Mouse (Mus musculus) intestine, embryonic 15.5 days (tissue): ENCODE measurements around the gene Rps6ka1. TPM values are rescaled to one million over a fixed set of nuclear protein-coding genes. Genes with fewer than 3 reads are reported as not detected.

Experiments used
- ATAC-seq: fragments of 200-750 bp; cut with Nextera tagmentation; 2 replicates; pipeline ENCODE4 v1.8.0; 2017; ENCODE audit warnings: moderate TSS enrichment, moderate library complexity
- H3K27ac ChIP-seq: fragments of 300-500 bp; sonication (generic); 2 replicates; pipeline ENCODE4 v1.5.1; 2015; ENCODE audit warnings: mild to moderate bottlenecking, inconsistent platforms
- H3K27me3 ChIP-seq: fragments of 300-500 bp; sonication (generic); replicated peaks from 2 replicates; pipeline ENCODE4 v1.6.1; 2015; ENCODE audit warnings: inconsistent platforms
- H3K36me3 ChIP-seq: fragments of 300-500 bp; sonication (generic); 2 replicates; pipeline ENCODE4 v1.6.1; 2015; ENCODE audit warnings: inconsistent platforms
- H3K4me1 ChIP-seq: fragments of 300-500 bp; sonication (generic); replicated peaks from 2 replicates; pipeline ENCODE4 v1.6.1; 2015; ENCODE audit warnings: inconsistent platforms
- H3K4me2 ChIP-seq: fragments of 300-500 bp; sonication (generic); replicated peaks from 2 replicates; pipeline ENCODE4 v1.6.1; 2015; ENCODE audit warnings: mild to moderate bottlenecking, inconsistent platforms
- H3K4me3 ChIP-seq: fragments of 300-500 bp; sonication (generic); replicated peaks from 2 replicates; pipeline ENCODE4 v1.5.1; 2015; ENCODE audit warnings: inconsistent platforms
- H3K9ac ChIP-seq: fragments of 300-500 bp; sonication (generic); 2 replicates; pipeline ENCODE4 v1.6.1; 2015; ENCODE audit warnings: inconsistent platforms
- H3K9me3 ChIP-seq: fragments of 300-500 bp; sonication (generic); 2 replicates; pipeline ENCODE4 v1.6.1; 2016; ENCODE audit warnings: inconsistent platforms
- WGBS: fragments of 180-500 bp; shearing (Covaris S2); methylation state at CpG from one replicate; pipeline ENCODE4 v1.1.7; 2015; 5-methylcytosine and 5-hydroxymethylcytosine counted together
- polyA plus RNA-seq: library from polyadenylated mRNA; unstranded; fragments of >200 nt; fragmentation: Nextera tagmentation; extraction: Ambion mirVana; gene quantifications from 2 replicates; pipeline ENCODE4 v1.2.1, GENCODE M21; 2015

The Rps6ka1 gene
- polyA plus RNA-seq, 1 experiment from 2014 or later = 124 TPM

- Histone ChIP-seq H3K27ac (no peak overlapping the region), H3K9me3 (no peaks in the 10 kb centered on the region), H3K4me1 (peaks cover 28% of the 10 kb centered on the region), H3K4me2 (no peak overlapping the region), H3K27me3 (no peaks in the 10 kb centered on the region), H3K9ac (no peak overlapping the region), H3K4me3 (no peak overlapping the region), H3K36me3 (peaks cover 10% of the 10 kb centered on the region; the same call in 1 of the 2 replicates)
- ATAC-seq = no peak
- 78% methylated on average over 17 of the region's 17 CpGs for WGBS
Observed at GRCm38 (mm10) chr4:133873926-133874864, 13.4 kb downstream of the Rps6ka1 start.

GRCm38 (mm10) chr4:133873431-133873851 lies 14.2 kb downstream of the Rps6ka1 start:
- Histone ChIP-seq H3K27me3 (no peaks in the 10 kb centered on the region), H3K9me3 (no peaks in the 10 kb centered on the region), H3K4me2 (no peak overlapping the region), H3K9ac (no peak overlapping the region), H3K27ac (no peak overlapping the region), H3K4me3 (no peak overlapping the region), H3K36me3 (peaks cover 11% of the 10 kb centered on the region; the same call in 1 of the 2 replicates), H3K4me1 (peaks cover 27% of the 10 kb centered on the region)
- WGBS = 81% methylated on average over 4 of the region's 4 CpGs
- ATAC-seq = no peak; the same call in 1 of the 2 replicates

- Histone ChIP-seq H3K9me3 (no peaks in the 10 kb centered on the region), H3K9ac (0 out of 2 replicates have a peak overlapping the region, but pooled peaks have one; percentile 8), H3K4me3 (0 out of 2 replicates have a peak overlapping the region, but pooled peaks have one; percentile 7), H3K27ac (no peak overlapping the region), H3K27me3 (no peaks in the 10 kb centered on the region), H3K4me1 (peaks cover 24% of the 10 kb centered on the region), H3K36me3 (peaks cover 11% of the 10 kb centered on the region; the same call in 1 of the 2 replicates), H3K4me2 (no peak overlapping the region)
- WGBS = 74% methylated on average over 15 of the region's 15 CpGs
- peak; percentile 62 for ATAC-seq
Observed at GRCm38 (mm10) chr4:133872812-133873300, 14.7 kb downstream of the Rps6ka1 start.

- 0 out of 2 replicates have a peak overlapping the region, but pooled peaks have one; percentile 8 for H3K9ac ChIP-seq
- H3K27me3 ChIP-seq = no peaks in the 10 kb centered on the region
- H3K4me3 ChIP-seq = 0 out of 2 replicates have a peak overlapping the region, but pooled peaks have one; percentile 7
- no peaks in the 10 kb centered on the region for H3K9me3 ChIP-seq
- WGBS = 80% methylated on average over 7 of the region's 7 CpGs
- peaks cover 22% of the 10 kb centered on the region; the same call in 1 of the 2 replicates for H3K4me1 ChIP-seq
- no peak for ATAC-seq
- H3K36me3 ChIP-seq = peaks cover 9% of the 10 kb centered on the region
- no peak overlapping the region for H3K4me2 ChIP-seq
- no peak overlapping the region for H3K27ac ChIP-seq
Observed at GRCm38 (mm10) chr4:133872222-133872811, 15.3 kb downstream of the Rps6ka1 start.

- no peak for ATAC-seq
- no peaks in the 10 kb centered on the region for H3K27me3 ChIP-seq
- no peak overlapping the region for H3K9ac ChIP-seq
- H3K36me3 ChIP-seq = peaks cover 24% of the 10 kb centered on the region
- H3K4me2 ChIP-seq = no peak overlapping the region
- 62% methylated on average over 5 of the region's 5 CpGs for WGBS
- H3K9me3 ChIP-seq = no peaks in the 10 kb centered on the region
- no peak overlapping the region for H3K4me3 ChIP-seq
- no peak overlapping the region for H3K27ac ChIP-seq
- H3K4me1 ChIP-seq = peaks cover 6% of the 10 kb centered on the region; the same call in 1 of the 2 replicates
Observed at GRCm38 (mm10) chr4:133865231-133865630, 22.4 kb downstream of the Rps6ka1 start.

- no peak overlapping the region for H3K4me3 ChIP-seq
- no peaks in the 10 kb centered on the region for H3K27me3 ChIP-seq
- H3K9me3 ChIP-seq = no peaks in the 10 kb centered on the region
- no peak for ATAC-seq
- no peak overlapping the region for H3K27ac ChIP-seq
- peaks cover 29% of the 10 kb centered on the region for H3K36me3 ChIP-seq
- H3K4me1 ChIP-seq = peaks cover 6% of the 10 kb centered on the region; the same call in 1 of the 2 replicates
- 51% methylated on average over 13 of the region's 13 CpGs for WGBS
- no peak overlapping the region for H3K9ac ChIP-seq
- H3K4me2 ChIP-seq = no peak overlapping the region
Observed at GRCm38 (mm10) chr4:133864380-133864981, 23.1 kb downstream of the Rps6ka1 start.

- H3K27ac ChIP-seq = no peak overlapping the region
- H3K27me3 ChIP-seq = no peaks in the 10 kb centered on the region
- peak overlapping the region; percentile 10; the same call in 1 of the 2 replicates for H3K9ac ChIP-seq
- ATAC-seq = no peak
- no peaks in the 10 kb centered on the region for H3K9me3 ChIP-seq
- 74% methylated on average over 12 of the region's 12 CpGs for WGBS
- H3K4me1 ChIP-seq = peaks cover 6% of the 10 kb centered on the region; the same call in 1 of the 2 replicates
- H3K36me3 ChIP-seq = peaks cover 29% of the 10 kb centered on the region
- no peak overlapping the region for H3K4me2 ChIP-seq
- H3K4me3 ChIP-seq = no peak overlapping the region
Observed at GRCm38 (mm10) chr4:133863795-133864379, 23.7 kb downstream of the Rps6ka1 start.

- H3K27ac ChIP-seq = no peak overlapping the region
- no peaks in the 10 kb centered on the region for H3K9me3 ChIP-seq
- 72% methylated on average over 4 of the region's 4 CpGs for WGBS
- peaks cover 18% of the 10 kb centered on the region for H3K36me3 ChIP-seq
- no peak overlapping the region for H3K9ac ChIP-seq
- no peak for ATAC-seq
- H3K27me3 ChIP-seq = no peaks in the 10 kb centered on the region
- H3K4me3 ChIP-seq = no peak overlapping the region
- no peak overlapping the region for H3K4me2 ChIP-seq
- no peaks in the 10 kb centered on the region for H3K4me1 ChIP-seq
Observed at GRCm38 (mm10) chr4:133857527-133857926, 30.1 kb downstream of the Rps6ka1 start.

GRCm38 (mm10) chr4:133854621-133855020 lies 33.0 kb downstream of the Rps6ka1 start:
- H3K4me2 ChIP-seq = no peak overlapping the region
- no peak overlapping the region for H3K27ac ChIP-seq
- H3K4me1 ChIP-seq = no peaks in the 10 kb centered on the region
- ATAC-seq = no peak
- H3K4me3 ChIP-seq = no peak overlapping the region
- no peaks in the 10 kb centered on the region for H3K9me3 ChIP-seq
- H3K9ac ChIP-seq = no peak overlapping the region
- no peaks in the 10 kb centered on the region for H3K27me3 ChIP-seq
- WGBS = 83% methylated on average over 4 of the region's 4 CpGs
- peaks cover 6% of the 10 kb centered on the region; the same call in 1 of the 2 replicates for H3K36me3 ChIP-seq

- 70% methylated on average over 10 of the region's 10 CpGs for WGBS
- Histone ChIP-seq H3K4me1 (no peaks in the 10 kb centered on the region), H3K9ac (no peak overlapping the region), H3K36me3 (peaks cover 6% of the 10 kb centered on the region), H3K9me3 (no peaks in the 10 kb centered on the region), H3K27me3 (no peaks in the 10 kb centered on the region), H3K4me3 (no peak overlapping the region), H3K27ac (no peak overlapping the region), H3K4me2 (no peak overlapping the region)
- no peak for ATAC-seq
Observed at GRCm38 (mm10) chr4:133853630-133854029, 34.0 kb downstream of the Rps6ka1 start.

GRCm38 (mm10) chr4:133846625-133847024 lies 41.0 kb downstream of the Rps6ka1 start:
- Histone ChIP-seq H3K4me3 (no peak overlapping the region), H3K27me3 (no peaks in the 10 kb centered on the region), H3K9ac (no peak overlapping the region), H3K36me3 (peaks cover 17% of the 10 kb centered on the region), H3K9me3 (no peaks in the 10 kb centered on the region), H3K4me1 (0 out of 2 replicates have a peak, but pooled peaks cover 3% of the 10 kb centered on the region), H3K4me2 (no peak overlapping the region), H3K27ac (no peak overlapping the region)
- ATAC-seq = no peak; the same call in 1 of the 2 replicates
- 91% methylated on average over 1 of the region's 1 CpGs for WGBS
